39 mouse cellular contexts compared by ENCODE assay signal in genomic region chr13:27312334-27313225, GRCm38 (mm10). TPM values are rescaled to one million over a fixed set of nuclear protein-coding genes. Genes with fewer than 3 reads are reported as not detected.
DNase-seq lines count a peak whose midpoint lies in the region; ATAC-seq lines count a peak whose summit lies in the region.
"Had no signal": no experiment of that assay in that cellular context is flagged by ENCODE, and none has a peak within 500 bp of the region (broad histone marks: within the 10 kb centered on the region; RNA-seq: fewer than 3 reads in every experiment).

Prl6a1 (plus strand) TSS chr13:27312627.

- H3K27me3 ChIP-seq in intestine, embryonic 16.5 days (replicated peaks; ENCODE audit: control insufficient read depth, insufficient read depth, low read length), result no peaks in the 10 kb centered on the region
- H3K27me3 ChIP-seq: embryonic facial prominence, embryonic 12.5 days; forebrain, embryonic 12.5 days; limb, embryonic 13.5 days; liver, embryonic 12.5 days; midbrain, embryonic 15.5 days had no signal

- 63% methylated on average over 7 of the region's 7 CpGs for WGBS in intestine, embryonic 16.5 days

- peak; percentile 99 for ATAC-seq in intestine, embryonic 16.5 days
- ATAC-seq: activated CD4-positive, CD25-positive, alpha-beta regulatory T cell, adult 4 months; forebrain, postnatal 0 days; inflammation-experienced regulatory T-cells, adult 6 months; liver, embryonic 12.5 days; liver, postnatal 0 days; midbrain, embryonic 15.5 days had no signal

- H3K9ac ChIP-seq in intestine, embryonic 16.5 days (ENCODE audit: low read depth, low read length), result no peak within 1 kb of the TSS
- H3K9ac ChIP-seq: embryonic facial prominence, embryonic 12.5 days; forebrain, embryonic 12.5 days; forebrain, postnatal 0 days; hindbrain, embryonic 14.5 days; limb, embryonic 13.5 days; liver, embryonic 12.5 days; liver, postnatal 0 days; midbrain, embryonic 15.5 days had no signal

- H3K4me2 ChIP-seq in intestine, embryonic 16.5 days (ENCODE audit: low read depth, low read length), result no peak within 1 kb of the TSS
- H3K4me2 ChIP-seq: embryonic facial prominence, embryonic 12.5 days; forebrain, embryonic 12.5 days; heart, embryonic 11.5 days; hindbrain, embryonic 14.5 days; limb, embryonic 13.5 days; liver, embryonic 12.5 days; midbrain, embryonic 15.5 days had no signal

- DNase-seq in 3T3-L1 (ENCODE audit: low read depth, low spot score), result peak; percentile 35
- DNase-seq in Muller cell, postnatal 12 days (ENCODE audit: inconsistent ontology term), result peak; percentile 21
- DNase-seq in fibroblast of lung, adult 2 months (ENCODE audit: low read depth), result peak; percentile 52
- DNase-seq in heart, postnatal 10 days, result no peak
- no peak for DNase-seq in ovary, postnatal 10 days (ENCODE audit: low spot score)
- no peak for DNase-seq in lung, adult 18-20 months
- DNase-seq: adrenal gland, adult 8-10 months; cerebellum, adult 9-10 months; cerebellum, postnatal 36 days; forebrain, postnatal 0 days; gastrocnemius, postnatal 10 days; heart, adult 11 months; kidney, adult 9 months; kidney, postnatal 10 days; liver, postnatal 0 days; lung, postnatal 14 days; right cerebral cortex, adult 18-20 months; spleen, adult 18-20 months; thymus, postnatal 25 days had no signal

- no peaks in the 10 kb centered on the region for H3K4me1 ChIP-seq in intestine, embryonic 16.5 days (ENCODE audit: control insufficient read depth, insufficient read depth, low read length)
- H3K4me1 ChIP-seq: embryonic facial prominence, embryonic 12.5 days; forebrain, embryonic 12.5 days; limb, embryonic 13.5 days; liver, embryonic 12.5 days; midbrain, embryonic 15.5 days had no signal

- H3K36me3 ChIP-seq in intestine, embryonic 16.5 days (ENCODE audit: control insufficient read depth, insufficient read depth, low read length), result no peaks in the 10 kb centered on the region
- H3K36me3 ChIP-seq: embryonic facial prominence, embryonic 12.5 days; forebrain, embryonic 12.5 days; limb, embryonic 13.5 days; liver, embryonic 12.5 days; midbrain, embryonic 15.5 days had no signal

- H3K4me3 ChIP-seq in intestine, embryonic 16.5 days (ENCODE audit: low read length), result no peak within 1 kb of the TSS
- H3K4me3 ChIP-seq: embryonic facial prominence, embryonic 12.5 days; forebrain, embryonic 12.5 days; limb, embryonic 13.5 days; liver, embryonic 12.5 days; midbrain, embryonic 15.5 days had no signal

- intact Hi-C loops in heart, postnatal 10 days (cut with DNase I), result no loop called here

- no peak within 1 kb of the TSS for H3K27ac ChIP-seq in intestine, embryonic 16.5 days (ENCODE audit: low read length)
- H3K27ac ChIP-seq: embryonic facial prominence, embryonic 12.5 days; forebrain, embryonic 12.5 days; hindbrain, embryonic 14.5 days; limb, embryonic 13.5 days; liver, embryonic 12.5 days; midbrain, embryonic 15.5 days had no signal

- H3K9me3 ChIP-seq in intestine, embryonic 16.5 days (ENCODE audit: control insufficient read depth, low read length), result no peaks in the 10 kb centered on the region
- H3K9me3 ChIP-seq: embryonic facial prominence, embryonic 12.5 days; forebrain, embryonic 12.5 days; limb, embryonic 13.5 days; liver, embryonic 12.5 days; midbrain, embryonic 15.5 days had no signal

RNA-seq across cellular contexts. Expression of gene Prl6a1, which starts in this region (rescaled TPM):
- 0.21 and 1.1 TPM in 2 replicates for polyA plus RNA-seq in intestine, embryonic 16.5 days (2015; fragmentation: Nextera tagmentation; extraction: Ambion mirVana)
- total RNA-seq in heart, postnatal 10 days (2021), result not detected
- total RNA-seq: adrenal gland, adult 8-10 months; adrenal gland, postnatal 4 days; forebrain, postnatal 0 days; gastrocnemius, postnatal 10 days; hematopoietic stem cell, adult 5-6 weeks; layer of hippocampus, postnatal 10 days; left cerebral cortex, adult 18-20 months; left cerebral cortex, postnatal 14 days; MEL; neutrophil, adult 5-6 weeks had no signal
- polyA plus RNA-seq: embryonic facial prominence, embryonic 12.5 days; forebrain, embryonic 12.5 days; forebrain, postnatal 0 days; heart, embryonic 11.5 days; heart, postnatal 0 days; hindbrain, embryonic 14.5 days; inflammation-experienced regulatory T-cells, adult 6 months; limb, embryonic 13.5 days; liver, embryonic 12.5 days; liver, postnatal 0 days; midbrain, embryonic 15.5 days; neural tube, embryonic 11.5 days; stomach, embryonic 16.5 days had no signal

Comparison
In these comparisons a context has a peak if more than half of its experiments do, and no peak if none do; other contexts are left out.
1. DNase-seq: peak in 3T3-L1 (single experiment), Muller cell, postnatal 12 days (single experiment) and fibroblast of lung, adult 2 months (single experiment); none in heart, postnatal 10 days (0 of 2), ovary, postnatal 10 days (single experiment) and lung, adult 18-20 months (0 of 2).